Mouse (Mus musculus): ENCODE data around the gene BC025920. TPM values are rescaled to one million over a fixed set of nuclear protein-coding genes. Genes with fewer than 3 reads are reported as not detected.

BC025920 gene
- polyA plus RNA-seq, 2 experiments: 0.11 to 2.4 TPM

- Histone ChIP-seq H3K27me3 (ENCODE audit: control insufficient read depth, insufficient read depth, low read length) (peaks cover 5% of the 10 kb centered on the region; the same call in 1 of the 2 replicates), H3K4me1 (replicated peaks; ENCODE audit: control insufficient read depth in 2 of 2, insufficient read depth in 2 of 2, low read length in 1 of 2) (peaks cover 26 to 51% of the 10 kb centered on the region in 2 experiments), H3K9ac (replicated peaks) (no peak overlapping the region), H3K27ac (no peak overlapping the region), H3K4me3 (ENCODE audit: insufficient read depth in 1 of 2, low read depth in 2 of 2, low read length in 2 of 2) (peak overlapping the region in 1 of 2 experiments; percentile 12; a peak in 3 of 4 replicates), H3K9me3 (ENCODE audit: control insufficient read depth, low read length) (no peaks in the 10 kb centered on the region), H3K4me2 (ENCODE audit: low read depth) (peak overlapping the region; percentile 44), H3K36me3 (replicated peaks; ENCODE audit: control insufficient read depth, insufficient read depth, low read depth) (no peaks in the 10 kb centered on the region)
- no peak for TF ChIP-seq CTCF (IDR thresholded peaks at IDR 0.05; ENCODE audit: low read depth)
- TF ChIP-seq EP300 (IDR thresholded peaks at IDR 0.05; ENCODE audit: low read depth): no peak
- 29% methylated on average over 7 of the region's 7 CpGs for WGBS (ENCODE audit: insufficient replicate concordance)
- DNase-seq (ENCODE audit: low read depth in 3 of 3, low spot score in 3 of 3): no peak
- no peak for ATAC-seq (ENCODE audit: insufficient read depth)
Measured at GRCm38 (mm10) chr10:81601396-81601905, 4.6 kb upstream of the BC025920 start.

GRCm38 (mm10) chr10:81602741-81603151 lies 3.3 kb upstream of the BC025920 start:
- TF ChIP-seq EP300 (IDR thresholded peaks at IDR 0.05; ENCODE audit: low read depth) (no peak), CTCF (IDR thresholded peaks at IDR 0.05; ENCODE audit: low read depth) (peak; percentile 79)
- Histone ChIP-seq H3K9me3 (ENCODE audit: control insufficient read depth, low read length) (no peaks in the 10 kb centered on the region), H3K4me1 (replicated peaks; ENCODE audit: control insufficient read depth in 2 of 2, insufficient read depth in 2 of 2, low read length in 1 of 2) (peaks cover 26 to 57% of the 10 kb centered on the region in 2 experiments), H3K4me3 (ENCODE audit: insufficient read depth in 1 of 2, low read depth in 2 of 2, low read length in 2 of 2) (no peak overlapping the region), H3K27me3 (ENCODE audit: control insufficient read depth, insufficient read depth, low read length) (no peaks in the 10 kb centered on the region), H3K4me2 (ENCODE audit: low read depth) (no peak overlapping the region), H3K27ac (no peak overlapping the region), H3K36me3 (replicated peaks; ENCODE audit: control insufficient read depth, insufficient read depth, low read depth) (no peaks in the 10 kb centered on the region), H3K9ac (replicated peaks) (no peak overlapping the region)
- WGBS (ENCODE audit: insufficient replicate concordance): 20% methylated on average over 4 of the region's 4 CpGs
- ATAC-seq (ENCODE audit: insufficient read depth): no peak
- DNase-seq (ENCODE audit: low read depth in 3 of 3, low spot score in 3 of 3): peak; percentile 46 to 60 (median 56)

GRCm38 (mm10) chr10:81604019-81604967 lies 1.8 kb upstream of the BC025920 start:
- Histone ChIP-seq H3K27ac (no peak overlapping the region; the same call in 1 of the 2 replicates), H3K36me3 (replicated peaks; ENCODE audit: control insufficient read depth, insufficient read depth, low read depth) (no peaks in the 10 kb centered on the region), H3K4me3 (ENCODE audit: insufficient read depth in 1 of 2, low read depth in 2 of 2, low read length in 2 of 2) (peak overlapping the region; percentile 10 to 59; a peak in 3 of 4 replicates), H3K27me3 (ENCODE audit: control insufficient read depth, insufficient read depth, low read length) (no peaks in the 10 kb centered on the region), H3K4me1 (replicated peaks; ENCODE audit: control insufficient read depth in 2 of 2, insufficient read depth in 2 of 2, low read length in 1 of 2) (peaks cover 26 to 49% of the 10 kb centered on the region in 2 experiments), H3K4me2 (ENCODE audit: low read depth) (peak overlapping the region; percentile 66), H3K9me3 (ENCODE audit: control insufficient read depth, low read length) (no peaks in the 10 kb centered on the region), H3K9ac (replicated peaks) (peak overlapping the region; percentile 57)
- 58% methylated on average over 12 of the region's 12 CpGs for WGBS (ENCODE audit: insufficient replicate concordance)
- TF ChIP-seq CTCF (IDR thresholded peaks at IDR 0.05; ENCODE audit: low read depth) (no peak), EP300 (IDR thresholded peaks at IDR 0.05; ENCODE audit: low read depth) (no peak)
- ATAC-seq (ENCODE audit: insufficient read depth): no peak
- DNase-seq (ENCODE audit: low read depth in 3 of 3, low spot score in 3 of 3): no peak

GRCm38 (mm10) chr10:81604968-81605665 lies 953 bp upstream of the BC025920 start:
- TF ChIP-seq EP300 (IDR thresholded peaks at IDR 0.05; ENCODE audit: low read depth) (no peak), CTCF (IDR thresholded peaks at IDR 0.05; ENCODE audit: low read depth) (peak; percentile 96)

More at GRCm38 (mm10) chr10:81604968-81605665, 953 bp upstream of the BC025920 start:
- Histone ChIP-seq H3K4me3 (ENCODE audit: insufficient read depth in 1 of 2, low read depth in 2 of 2, low read length in 2 of 2) (peak overlapping the region; percentile 59 to 77), H3K9me3 (ENCODE audit: control insufficient read depth, low read length) (no peaks in the 10 kb centered on the region), H3K27ac (peak overlapping the region; percentile 94), H3K27me3 (ENCODE audit: control insufficient read depth, insufficient read depth, low read length) (no peaks in the 10 kb centered on the region), H3K9ac (replicated peaks) (peak overlapping the region; percentile 70), H3K4me2 (ENCODE audit: low read depth) (peak overlapping the region; percentile 66), H3K36me3 (replicated peaks; ENCODE audit: control insufficient read depth, insufficient read depth, low read depth) (no peaks in the 10 kb centered on the region), H3K4me1 (replicated peaks; ENCODE audit: control insufficient read depth in 2 of 2, insufficient read depth in 2 of 2, low read length in 1 of 2) (peaks cover 23 to 44% of the 10 kb centered on the region in 2 experiments)
- ATAC-seq (ENCODE audit: insufficient read depth): peak; percentile 36
- 10% methylated on average over 29 of the region's 29 CpGs for WGBS (ENCODE audit: insufficient replicate concordance)
- DNase-seq (ENCODE audit: low read depth in 3 of 3, low spot score in 3 of 3): peak; percentile 76 to 85 (median 80)

Measured in liver, embryonic 14.5 days (tissue).